Mouse (Mus musculus) B cell, adult 62 days (primary cell): Measurements from ENCODE around the gene Slc20a1. TPM values are rescaled to one million over a fixed set of nuclear protein-coding genes. Genes with fewer than 3 reads are reported as not detected.

Source experiments
- total RNA-seq: library from RNA; stranded (reverse); gene quantifications from 4 replicates; pipeline ENCODE4 v1.2.4, GENCODE M21; 2023

Gene Slc20a1
- total RNA-seq = 214 to 240 TPM (median 218 TPM) in 4 replicates

DNA sequence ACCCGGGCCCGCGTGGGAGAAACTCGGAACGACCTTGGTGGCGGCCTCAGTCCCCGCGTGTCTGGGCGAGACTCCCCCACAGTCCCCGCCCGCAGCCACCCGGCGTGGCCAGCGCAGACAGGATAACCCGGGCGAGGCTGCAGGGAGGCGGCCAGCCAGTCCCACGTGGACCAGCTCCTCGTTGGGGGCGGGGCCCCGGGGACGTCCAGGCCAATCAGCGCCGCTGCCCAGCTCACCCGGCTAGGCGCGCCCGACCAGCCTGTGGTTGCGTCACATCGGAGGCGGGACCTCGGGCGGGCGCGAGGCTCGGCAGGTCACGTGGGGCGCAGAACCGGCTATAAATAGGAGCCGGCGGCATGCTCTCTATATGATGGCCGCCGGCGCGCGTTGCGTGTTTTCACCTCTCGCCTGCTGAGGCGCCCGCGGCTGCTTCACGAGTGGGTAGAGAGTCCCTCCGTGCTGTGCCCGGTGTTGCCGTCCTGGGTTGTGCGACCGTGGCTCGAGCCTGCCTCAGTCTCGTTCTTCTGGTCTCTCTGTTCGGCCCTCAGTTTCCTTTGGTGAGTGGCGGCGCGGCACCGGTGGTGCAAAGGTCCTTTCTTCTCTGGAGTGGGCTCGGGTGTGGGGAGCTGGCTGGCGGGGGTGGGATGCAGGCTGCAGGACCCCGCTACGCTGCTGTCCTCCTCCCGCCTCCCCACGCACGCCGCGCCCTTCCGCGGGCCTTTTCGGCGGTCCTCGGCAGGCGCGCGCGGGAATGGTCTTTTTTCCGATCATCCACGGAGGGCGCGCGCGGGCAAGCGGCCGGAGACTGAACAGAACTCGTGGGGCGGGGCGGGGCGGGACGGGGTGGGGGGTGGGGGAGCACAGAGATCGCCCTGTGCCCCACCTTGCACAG is at the start of gene Slc20a1:
Slc20a1 (plus strand) TSS at position 329 of the 892 bp plus-strand sequence.

Other genes with a start within 250 kb of the Slc20a1 start
- 9.0 to 13.0 TPM (median 10.7 TPM) in 4 replicates for gene Zc3h6, start 231.4 kb upstream of the Slc20a1 start, total RNA-seq
- gene Gm10762, start 231.0 kb upstream of the Slc20a1 start, total RNA-seq = 4.2 to 7.5 TPM (median 4.7 TPM) in 4 replicates
- 0.12 to 0.14 TPM in 2 of 4 replicates, not detected in the others for gene Vinac1, start 150.6 kb upstream of the Slc20a1 start, total RNA-seq
- 3.9 to 5.2 TPM (median 4.3 TPM) in 4 replicates for gene Ttl, start 132.8 kb upstream of the Slc20a1 start, total RNA-seq
- gene Polr1b, start 97.8 kb upstream of the Slc20a1 start, total RNA-seq = 49.0 to 51.4 TPM (median 49.9 TPM) in 4 replicates
- gene Chchd5, start 69.1 kb upstream of the Slc20a1 start, total RNA-seq = 14.6 to 18.4 TPM (median 17.5 TPM) in 4 replicates
- gene Ckap2l, start 98.4 kb downstream of the Slc20a1 start, total RNA-seq = 1.2 to 2.2 TPM (median 1.5 TPM) in 4 replicates
- 0.38 TPM in 1 of 4 replicates, not detected in the others for gene Il1a, start 111.2 kb downstream of the Slc20a1 start, total RNA-seq
- gene Il1b, start 172.4 kb downstream of the Slc20a1 start, total RNA-seq = 0.61 to 3.7 TPM (median 1.3 TPM) in 3 of 4 replicates, not detected in the other